Comparison of ENCODE assay signal across 12 mouse cellular contexts in genomic region chr10:59777246-59777645, GRCm38 (mm10).
A peak's percentile ranks its signal among the peaks of the same experiment; 100 is the strongest.
DNase-seq lines count a peak whose midpoint lies in the region; ATAC-seq lines count a peak whose summit lies in the region.
"Had no signal": no experiment of that assay in that cellular context is flagged by ENCODE, and none has a peak within 500 bp of the region (broad histone marks: within the 10 kb centered on the region; RNA-seq: fewer than 3 reads in every experiment).

No protein-coding gene starts in this region.

- H3K27ac ChIP-seq in hindbrain, embryonic 10.5 days, result peak overlapping the region; percentile 35
- H3K27ac ChIP-seq in hindbrain, embryonic 12.5 days, result no peak overlapping the region
- H3K27ac ChIP-seq in neural tube, embryonic 14.5 days (ENCODE audit: low read depth, low read length), result peak overlapping the region; percentile 56; the same call in 1 of the 2 replicates
- H3K27ac ChIP-seq: hindbrain, postnatal 0 days; macrophage had no signal

- DNase-seq in hindbrain, embryonic 10.5 days (ENCODE audit: low spot score), result no peak
- DNase-seq in adrenal gland, postnatal 10 days, result peak; percentile 18
- peak; percentile 36 for DNase-seq in liver
- no peak for DNase-seq in urinary bladder, postnatal 36 days (ENCODE audit: low spot score in 2 of 2)
- no peak for DNase-seq in embryo, embryonic 11 days
- DNase-seq: cerebellum, postnatal 36 days had no signal

- no peaks in the 10 kb centered on the region for H3K36me3 ChIP-seq in hindbrain, embryonic 10.5 days
- peaks cover 6% of the 10 kb centered on the region; the same call in 1 of the 2 replicates for H3K36me3 ChIP-seq in hindbrain, embryonic 12.5 days
- no peaks in the 10 kb centered on the region for H3K36me3 ChIP-seq in neural tube, embryonic 14.5 days (ENCODE audit: control insufficient read depth, insufficient read depth, low read length)
- H3K36me3 ChIP-seq: forebrain, embryonic 15.5 days had no signal

- H3K9me3 ChIP-seq in hindbrain, embryonic 10.5 days, result no peaks in the 10 kb centered on the region
- H3K9me3 ChIP-seq in hindbrain, embryonic 12.5 days (replicated peaks), result no peaks in the 10 kb centered on the region
- H3K9me3 ChIP-seq in neural tube, embryonic 14.5 days (ENCODE audit: control insufficient read depth, low read length), result no peaks in the 10 kb centered on the region
- H3K9me3 ChIP-seq: forebrain, embryonic 15.5 days; G1E had no signal

- WGBS in hindbrain, embryonic 10.5 days, result 86% methylated on average over 3 of the region's 3 CpGs
- WGBS in hindbrain, embryonic 12.5 days, result 87% methylated on average over 3 of the region's 3 CpGs
- 79% methylated on average over 3 of the region's 3 CpGs for WGBS in neural tube, embryonic 14.5 days

- no peaks in the 10 kb centered on the region for H3K27me3 ChIP-seq in hindbrain, embryonic 10.5 days (ENCODE audit: insufficient read depth, poor library complexity, severe bottlenecking)
- no peaks in the 10 kb centered on the region for H3K27me3 ChIP-seq in hindbrain, embryonic 12.5 days
- H3K27me3 ChIP-seq in neural tube, embryonic 14.5 days (ENCODE audit: control insufficient read depth, insufficient read depth, low read length), result no peaks in the 10 kb centered on the region
- H3K27me3 ChIP-seq: forebrain, embryonic 15.5 days had no signal

- no peak overlapping the region for H3K9ac ChIP-seq in hindbrain, embryonic 12.5 days
- H3K9ac ChIP-seq in neural tube, embryonic 14.5 days (replicated peaks; ENCODE audit: low read depth, low read length), result no peak overlapping the region
- H3K9ac ChIP-seq: forebrain, embryonic 15.5 days had no signal

- no peak for ATAC-seq in hindbrain, embryonic 12.5 days (ENCODE audit: low FRiP score)
- no peak for ATAC-seq in neural tube, embryonic 14.5 days (ENCODE audit: low read depth)
- ATAC-seq: forebrain, embryonic 15.5 days; hindbrain, postnatal 0 days had no signal

- H3K4me3 ChIP-seq in hindbrain, embryonic 10.5 days, result no peak overlapping the region
- no peak overlapping the region for H3K4me3 ChIP-seq in hindbrain, embryonic 12.5 days
- H3K4me3 ChIP-seq in neural tube, embryonic 14.5 days (ENCODE audit: low read depth, low read length), result no peak overlapping the region
- H3K4me3 ChIP-seq: forebrain, embryonic 15.5 days had no signal

- peaks cover 34% of the 10 kb centered on the region for H3K4me1 ChIP-seq in hindbrain, embryonic 10.5 days (replicated peaks)
- H3K4me1 ChIP-seq in hindbrain, embryonic 12.5 days, result peaks cover 11% of the 10 kb centered on the region
- no peaks in the 10 kb centered on the region for H3K4me1 ChIP-seq in neural tube, embryonic 14.5 days (ENCODE audit: control insufficient read depth, insufficient read depth, low read length)

- no peak overlapping the region for H3K4me2 ChIP-seq in hindbrain, embryonic 12.5 days (replicated peaks)
- H3K4me2 ChIP-seq in neural tube, embryonic 14.5 days (ENCODE audit: low read depth, low read length), result no peak overlapping the region
- H3K4me2 ChIP-seq: forebrain, embryonic 15.5 days had no signal

Comparison
In these comparisons a context has a peak if more than half of its experiments do, and no peak if none do; other contexts are left out.
1. DNase-seq: peak in adrenal gland, postnatal 10 days (single experiment) and liver (single experiment); none in hindbrain, embryonic 10.5 days (single experiment), urinary bladder, postnatal 36 days (0 of 2) and embryo, embryonic 11 days (single experiment).